Mouse (Mus musculus): ENCODE results near the gene Elavl1. TPM values are rescaled to one million over a fixed set of nuclear protein-coding genes. Genes with fewer than 3 reads are reported as not detected.

Elavl1 gene
- polyA plus RNA-seq, 1 experiment from 2014 or later: 224 TPM

GRCm38 (mm10) chr8:4333966-4334365 lies 8.8 kb upstream of the Elavl1 start:
- peaks cover 48% of the 10 kb centered on the region for H3K36me3 ChIP-seq (ENCODE audit: control insufficient read depth, insufficient read depth, low read length)
- no peak for ATAC-seq (ENCODE audit: insufficient number of reproducible peaks, insufficient read depth, low FRiP score, low read depth)
- WGBS: 91% methylated on average over 1 of the region's 1 CpGs

GRCm38 (mm10) chr8:4329000-4329399 lies 3.8 kb upstream of the Elavl1 start:
- Histone ChIP-seq H3K4me2 (replicated peaks; ENCODE audit: low read depth, low read length) (no peak overlapping the region), H3K4me1 (ENCODE audit: control insufficient read depth, insufficient read depth, low read length) (no peaks in the 10 kb centered on the region), H3K9ac (replicated peaks; ENCODE audit: low read depth, low read length) (no peak overlapping the region), H3K27ac (ENCODE audit: low read length) (no peak overlapping the region), H3K36me3 (ENCODE audit: control insufficient read depth, insufficient read depth, low read length) (peaks cover 39% of the 10 kb centered on the region), H3K27me3 (ENCODE audit: control insufficient read depth, insufficient read depth, low read length) (no peaks in the 10 kb centered on the region), H3K9me3 (ENCODE audit: control insufficient read depth, low read depth, low read length) (no peaks in the 10 kb centered on the region), H3K4me3 (ENCODE audit: low read depth, low read length) (no peak overlapping the region)
- no peak for ATAC-seq (ENCODE audit: insufficient number of reproducible peaks, insufficient read depth, low FRiP score, low read depth)
- WGBS: 87% methylated on average over 5 of the region's 5 CpGs

More at GRCm38 (mm10) chr8:4333966-4334365, 8.8 kb upstream of the Elavl1 start:
- Histone ChIP-seq H3K4me1 (ENCODE audit: control insufficient read depth, insufficient read depth, low read length) (no peaks in the 10 kb centered on the region), H3K4me2 (replicated peaks; ENCODE audit: low read depth, low read length) (no peak overlapping the region), H3K9me3 (ENCODE audit: control insufficient read depth, low read depth, low read length) (no peaks in the 10 kb centered on the region), H3K9ac (replicated peaks; ENCODE audit: low read depth, low read length) (no peak overlapping the region), H3K27me3 (ENCODE audit: control insufficient read depth, insufficient read depth, low read length) (no peaks in the 10 kb centered on the region), H3K27ac (ENCODE audit: low read length) (no peak overlapping the region), H3K4me3 (ENCODE audit: low read depth, low read length) (no peak overlapping the region)

- Histone ChIP-seq H3K9me3 (ENCODE audit: control insufficient read depth, low read depth, low read length) (no peaks in the 10 kb centered on the region), H3K9ac (replicated peaks; ENCODE audit: low read depth, low read length) (peak overlapping the region; percentile 99), H3K4me1 (ENCODE audit: control insufficient read depth, insufficient read depth, low read length) (peaks cover 13% of the 10 kb centered on the region), H3K4me3 (ENCODE audit: low read depth, low read length) (peak overlapping the region; percentile 99), H3K27me3 (ENCODE audit: control insufficient read depth, insufficient read depth, low read length) (no peaks in the 10 kb centered on the region), H3K27ac (ENCODE audit: low read length) (no peak overlapping the region), H3K36me3 (ENCODE audit: control insufficient read depth, insufficient read depth, low read length) (peaks cover 37% of the 10 kb centered on the region), H3K4me2 (replicated peaks; ENCODE audit: low read depth, low read length) (peak overlapping the region; percentile 69)
- WGBS: 44% methylated on average over 7 of the region's 7 CpGs
- no peak for ATAC-seq (ENCODE audit: insufficient number of reproducible peaks, insufficient read depth, low FRiP score, low read depth)
Measured at GRCm38 (mm10) chr8:4325751-4326036, 481 bp upstream of the Elavl1 start.

- peak overlapping the region; percentile 74 for H3K27ac ChIP-seq (ENCODE audit: low read length)
- H3K27me3 ChIP-seq (ENCODE audit: control insufficient read depth, insufficient read depth, low read length): no peaks in the 10 kb centered on the region
- peak overlapping the region; percentile 99 for H3K4me3 ChIP-seq (ENCODE audit: low read depth, low read length)
- under 1% methylated on average over 42 of the region's 42 CpGs for WGBS
- H3K9me3 ChIP-seq (ENCODE audit: control insufficient read depth, low read depth, low read length): no peaks in the 10 kb centered on the region
- H3K36me3 ChIP-seq (ENCODE audit: control insufficient read depth, insufficient read depth, low read length): peaks cover 40% of the 10 kb centered on the region
- peak; percentile 75 for ATAC-seq (ENCODE audit: insufficient number of reproducible peaks, insufficient read depth, low FRiP score, low read depth)
- peak overlapping the region; percentile 99 for H3K9ac ChIP-seq (replicated peaks; ENCODE audit: low read depth, low read length)
- peak overlapping the region; percentile 96 for H3K4me2 ChIP-seq (replicated peaks; ENCODE audit: low read depth, low read length)
- peaks cover 13% of the 10 kb centered on the region for H3K4me1 ChIP-seq (ENCODE audit: control insufficient read depth, insufficient read depth, low read length)
Measured at GRCm38 (mm10) chr8:4324525-4324924, 688 bp downstream of the Elavl1 start.

- ATAC-seq (ENCODE audit: insufficient number of reproducible peaks, insufficient read depth, low FRiP score, low read depth): no peak
- peaks cover 13% of the 10 kb centered on the region for H3K4me1 ChIP-seq (ENCODE audit: control insufficient read depth, insufficient read depth, low read length)
- WGBS: under 1% methylated on average over 6 of the region's 6 CpGs
Measured at GRCm38 (mm10) chr8:4323917-4324316, 1.3 kb downstream of the Elavl1 start.

GRCm38 (mm10) chr8:4322470-4322869 lies 2.7 kb downstream of the Elavl1 start:
- H3K27ac ChIP-seq (ENCODE audit: low read length): no peak overlapping the region
- no peak overlapping the region for H3K9ac ChIP-seq (replicated peaks; ENCODE audit: low read depth, low read length)
- WGBS: 26% methylated on average over 2 of the region's 2 CpGs
- no peak overlapping the region for H3K4me3 ChIP-seq (ENCODE audit: low read depth, low read length)
- H3K9me3 ChIP-seq (ENCODE audit: control insufficient read depth, low read depth, low read length): no peaks in the 10 kb centered on the region
- no peak overlapping the region; the same call in 1 of the 2 replicates for H3K4me2 ChIP-seq (replicated peaks; ENCODE audit: low read depth, low read length)
- no peak for ATAC-seq (ENCODE audit: insufficient number of reproducible peaks, insufficient read depth, low FRiP score, low read depth)
- H3K36me3 ChIP-seq (ENCODE audit: control insufficient read depth, insufficient read depth, low read length): peaks cover 32% of the 10 kb centered on the region
- peaks cover 13% of the 10 kb centered on the region for H3K4me1 ChIP-seq (ENCODE audit: control insufficient read depth, insufficient read depth, low read length)
- no peaks in the 10 kb centered on the region for H3K27me3 ChIP-seq (ENCODE audit: control insufficient read depth, insufficient read depth, low read length)

More at GRCm38 (mm10) chr8:4323917-4324316, 1.3 kb downstream of the Elavl1 start:
- Histone ChIP-seq H3K4me3 (ENCODE audit: low read depth, low read length) (peak overlapping the region; percentile 99), H3K36me3 (ENCODE audit: control insufficient read depth, insufficient read depth, low read length) (peaks cover 41% of the 10 kb centered on the region), H3K27ac (ENCODE audit: low read length) (no peak overlapping the region), H3K9me3 (ENCODE audit: control insufficient read depth, low read depth, low read length) (no peaks in the 10 kb centered on the region), H3K4me2 (replicated peaks; ENCODE audit: low read depth, low read length) (peak overlapping the region; percentile 96), H3K9ac (replicated peaks; ENCODE audit: low read depth, low read length) (peak overlapping the region; percentile 99), H3K27me3 (ENCODE audit: control insufficient read depth, insufficient read depth, low read length) (no peaks in the 10 kb centered on the region)

GRCm38 (mm10) chr8:4321031-4321430 lies 4.2 kb downstream of the Elavl1 start:
- no peaks in the 10 kb centered on the region for H3K9me3 ChIP-seq (ENCODE audit: control insufficient read depth, low read depth, low read length)
- no peaks in the 10 kb centered on the region for H3K27me3 ChIP-seq (ENCODE audit: control insufficient read depth, insufficient read depth, low read length)
- H3K9ac ChIP-seq (replicated peaks; ENCODE audit: low read depth, low read length): no peak overlapping the region
- no peak for ATAC-seq (ENCODE audit: insufficient number of reproducible peaks, insufficient read depth, low FRiP score, low read depth)
- H3K36me3 ChIP-seq (ENCODE audit: control insufficient read depth, insufficient read depth, low read length): peaks cover 32% of the 10 kb centered on the region
- H3K4me3 ChIP-seq (ENCODE audit: low read depth, low read length): no peak overlapping the region
- WGBS: 72% methylated on average over 2 of the region's 2 CpGs
- H3K4me2 ChIP-seq (replicated peaks; ENCODE audit: low read depth, low read length): no peak overlapping the region
- H3K27ac ChIP-seq (ENCODE audit: low read length): no peak overlapping the region
- peaks cover 13% of the 10 kb centered on the region for H3K4me1 ChIP-seq (ENCODE audit: control insufficient read depth, insufficient read depth, low read length)

- ATAC-seq (ENCODE audit: insufficient number of reproducible peaks, insufficient read depth, low FRiP score, low read depth): no peak
- no peak overlapping the region for H3K4me2 ChIP-seq (replicated peaks; ENCODE audit: low read depth, low read length)
- H3K9ac ChIP-seq (replicated peaks; ENCODE audit: low read depth, low read length): no peak overlapping the region
- no peaks in the 10 kb centered on the region for H3K27me3 ChIP-seq (ENCODE audit: control insufficient read depth, insufficient read depth, low read length)
- peaks cover 32% of the 10 kb centered on the region for H3K36me3 ChIP-seq (ENCODE audit: control insufficient read depth, insufficient read depth, low read length)
- no peak overlapping the region for H3K27ac ChIP-seq (ENCODE audit: low read length)
- no peak overlapping the region for H3K4me3 ChIP-seq (ENCODE audit: low read depth, low read length)
- H3K9me3 ChIP-seq (ENCODE audit: control insufficient read depth, low read depth, low read length): no peaks in the 10 kb centered on the region
- peaks cover 13% of the 10 kb centered on the region for H3K4me1 ChIP-seq (ENCODE audit: control insufficient read depth, insufficient read depth, low read length)
- WGBS: 88% methylated on average over 1 of the region's 1 CpGs
Measured at GRCm38 (mm10) chr8:4320404-4320803, 4.8 kb downstream of the Elavl1 start.

- WGBS: 98% methylated on average over 11 of the region's 11 CpGs
- H3K4me3 ChIP-seq (ENCODE audit: low read depth, low read length): no peak overlapping the region
- H3K27me3 ChIP-seq (ENCODE audit: control insufficient read depth, insufficient read depth, low read length): no peaks in the 10 kb centered on the region
- H3K9ac ChIP-seq (replicated peaks; ENCODE audit: low read depth, low read length): no peak overlapping the region
- no peak overlapping the region for H3K4me2 ChIP-seq (replicated peaks; ENCODE audit: low read depth, low read length)
- H3K4me1 ChIP-seq (ENCODE audit: control insufficient read depth, insufficient read depth, low read length): peaks cover 13% of the 10 kb centered on the region
- H3K27ac ChIP-seq (ENCODE audit: low read length): no peak overlapping the region
- ATAC-seq (ENCODE audit: insufficient number of reproducible peaks, insufficient read depth, low FRiP score, low read depth): no peak
- H3K36me3 ChIP-seq (ENCODE audit: control insufficient read depth, insufficient read depth, low read length): peaks cover 32% of the 10 kb centered on the region
- H3K9me3 ChIP-seq (ENCODE audit: control insufficient read depth, low read depth, low read length): no peaks in the 10 kb centered on the region
Measured at GRCm38 (mm10) chr8:4319573-4319872, 5.7 kb downstream of the Elavl1 start.

Measured in stomach, embryonic 14.5 days (tissue).